Mouse (Mus musculus) small intestine, adult 2 months (tissue): Measurements from ENCODE around the gene Cfap97.

Source experiments
- CTCF ChIP-seq: fragments of 200-500 bp; IDR thresholded peaks from 2 replicates; pipeline ENCODE4 v1.5.1; 2012; ENCODE audit warnings: low read depth, mild to moderate bottlenecking, control low read depth, inconsistent platforms, low read length, moderate library complexity, mixed read lengths; ENCODE audit not compliant: insufficient replicate concordance, insufficient read length; ENCODE audit errors: extremely low read depth
- POLR2A ChIP-seq: fragments of 200-500 bp; IDR thresholded peaks from 2 replicates; pipeline ENCODE4 v1.6.1; 2012; ENCODE audit warnings: low read depth, mild to moderate bottlenecking, control low read depth, inconsistent platforms, low read length, moderate library complexity

DNA sequence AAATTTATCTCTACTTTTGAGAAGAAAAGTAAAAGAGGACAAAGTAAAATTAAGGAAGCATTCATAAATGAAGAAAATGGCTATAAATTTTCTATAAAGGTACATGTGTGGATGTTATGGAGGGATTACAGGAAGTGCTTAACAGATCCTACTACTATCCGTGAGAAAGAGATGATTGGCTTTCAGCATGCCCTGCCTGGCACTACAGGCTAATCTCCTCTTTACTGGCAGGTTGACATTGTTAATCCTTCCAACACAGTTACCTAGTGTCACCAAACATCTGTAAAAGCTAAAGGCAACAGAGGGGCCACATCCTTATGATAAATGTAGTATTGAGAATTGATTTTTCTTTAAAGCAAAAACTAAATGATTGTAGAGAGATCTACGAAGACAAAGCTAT is 22.1 kb downstream of the Cfap97 start:
- no peak for TF ChIP-seq CTCF
- no peak for TF ChIP-seq POLR2A
